Mouse (Mus musculus): ENCODE results near the gene Gjc3. TPM values are rescaled to one million over a fixed set of nuclear protein-coding genes. Genes with fewer than 3 reads are reported as not detected.
"Not testable (repeated sequence)": the region's sequence is repeated elsewhere in the genome, so short reads cannot be mapped to it uniquely, and the experiment has no call there.

Gene Gjc3
- polyA plus RNA-seq, 1 experiment from 2014 or later, result not detected

GRCm38 (mm10) chr5:137940948-137941347 is 21.9 kb downstream of the Gjc3 start:
- Histone ChIP-seq H3K79me2 (ENCODE audit: inconsistent target) (no peaks in the 10 kb centered on the region), H3K36me3 (ENCODE audit: inconsistent target) (no peaks in the 10 kb centered on the region), H3K4me3 (ENCODE audit: inconsistent target) (no peak overlapping the region), H3K27ac (no peak overlapping the region)
- WGBS (ENCODE audit: missing documents), result 84% methylated on average over 4 of the region's 4 CpGs

GRCm38 (mm10) chr5:137937238-137937637 is 25.7 kb downstream of the Gjc3 start:
- WGBS (ENCODE audit: missing documents), result 59% methylated on average over 4 of the region's 4 CpGs
- Histone ChIP-seq H3K4me3 (ENCODE audit: inconsistent target) (no peak overlapping the region), H3K27ac (no peak overlapping the region), H3K79me2 (ENCODE audit: inconsistent target) (no peaks in the 10 kb centered on the region), H3K36me3 (ENCODE audit: inconsistent target) (no peaks in the 10 kb centered on the region)

- Histone ChIP-seq H3K27ac (no peak overlapping the region), H3K4me3 (ENCODE audit: inconsistent target) (no peak overlapping the region), H3K36me3 (ENCODE audit: inconsistent target) (no peaks in the 10 kb centered on the region), H3K79me2 (ENCODE audit: inconsistent target) (no peaks in the 10 kb centered on the region)
- 100% methylated on average over 2 of the region's 2 CpGs for WGBS (ENCODE audit: missing documents)
These were observed 26.4 kb downstream of the Gjc3 start for GRCm38 (mm10) chr5:137936486-137936885.

- 89% methylated on average over 2 of the region's 2 CpGs for WGBS (ENCODE audit: missing documents)
- H3K4me3 ChIP-seq (ENCODE audit: inconsistent target); H3K36me3 ChIP-seq (ENCODE audit: inconsistent target); H3K79me2 ChIP-seq (ENCODE audit: inconsistent target); H3K27ac ChIP-seq: not testable (repeated sequence)
These were observed 29.0 kb downstream of the Gjc3 start for GRCm38 (mm10) chr5:137933934-137934333.

GRCm38 (mm10) chr5:137928439-137928838 is 34.5 kb downstream of the Gjc3 start:
- Histone ChIP-seq H3K36me3 (ENCODE audit: inconsistent target) (no peaks in the 10 kb centered on the region), H3K27ac (no peak overlapping the region), H3K4me3 (ENCODE audit: inconsistent target) (no peak overlapping the region), H3K79me2 (ENCODE audit: inconsistent target) (no peaks in the 10 kb centered on the region)
- 86% methylated on average over 11 of the region's 11 CpGs for WGBS (ENCODE audit: missing documents)

GRCm38 (mm10) chr5:137922171-137922570 is 40.7 kb downstream of the Gjc3 start:
- Histone ChIP-seq H3K79me2 (ENCODE audit: inconsistent target) (no peaks in the 10 kb centered on the region), H3K36me3 (ENCODE audit: inconsistent target) (no peaks in the 10 kb centered on the region), H3K27ac (no peak overlapping the region), H3K4me3 (ENCODE audit: inconsistent target) (no peak overlapping the region)

- Histone ChIP-seq H3K27ac (no peak within 1 kb of the TSS), H3K4me3 (ENCODE audit: inconsistent target) (no peak within 1 kb of the TSS), H3K79me2 (ENCODE audit: inconsistent target) (no peaks in the 10 kb centered on the region), H3K36me3 (ENCODE audit: inconsistent target) (no peaks in the 10 kb centered on the region)
- WGBS (ENCODE audit: missing documents), result 51% methylated on average over 2 of the region's 2 CpGs
These were observed 41.4 kb downstream of the Gjc3 start, which contains the start of gene Cyp3a13 for GRCm38 (mm10) chr5:137921532-137921931. Gene Cyp3a13 (minus strand): TSS chr5:137921619.

GRCm38 (mm10) chr5:137915550-137915949 is 47.3 kb downstream of the Gjc3 start:
- no peak overlapping the region for H3K4me3 ChIP-seq (ENCODE audit: inconsistent target)
- no peak overlapping the region for H3K27ac ChIP-seq
- no peaks in the 10 kb centered on the region for H3K36me3 ChIP-seq (ENCODE audit: inconsistent target)
- no peaks in the 10 kb centered on the region for H3K79me2 ChIP-seq (ENCODE audit: inconsistent target)
- WGBS (ENCODE audit: missing documents), result 73% methylated on average over 6 of the region's 6 CpGs

- Histone ChIP-seq H3K79me2 (ENCODE audit: inconsistent target) (no peaks in the 10 kb centered on the region), H3K27ac (no peak overlapping the region), H3K36me3 (ENCODE audit: inconsistent target) (no peaks in the 10 kb centered on the region), H3K4me3 (ENCODE audit: inconsistent target) (no peak overlapping the region)
These were observed 48.4 kb downstream of the Gjc3 start for GRCm38 (mm10) chr5:137914508-137914907.

GRCm38 (mm10) chr5:137909564-137910262 is 53.2 kb downstream of the Gjc3 start:
- Histone ChIP-seq H3K4me3 (ENCODE audit: inconsistent target) (no peak overlapping the region), H3K79me2 (ENCODE audit: inconsistent target) (no peaks in the 10 kb centered on the region), H3K36me3 (ENCODE audit: inconsistent target) (no peaks in the 10 kb centered on the region), H3K27ac (no peak overlapping the region)
- WGBS (ENCODE audit: missing documents), result 91% methylated on average over 3 of the region's 3 CpGs

Other genes with a start within 250 kb of the Gjc3 start
- 0.07 to 0.23 TPM (median 0.21 TPM) in 3 replicates for gene Nyap1, start 221.5 kb downstream of the Gjc3 start, polyA plus RNA-seq (2018)
- 84.4 to 112 TPM (median 101 TPM) in 3 replicates for gene Tsc22d4, start 217.4 kb downstream of the Gjc3 start, polyA plus RNA-seq (2018)
- 2.7 to 25.9 TPM (median 20.7 TPM) in 3 replicates for gene Ppp1r35, start 184.2 kb downstream of the Gjc3 start, polyA plus RNA-seq (2018)
- gene Mepce, start 175.4 kb downstream of the Gjc3 start, polyA plus RNA-seq (2018), result 23.9 to 28.3 TPM (median 26.6 TPM) in 3 replicates
- gene Zcwpw1, start 175.3 kb downstream of the Gjc3 start, polyA plus RNA-seq (2018), result 1.8 to 4.1 TPM (median 2.8 TPM) in 3 replicates
- gene Pilra, start 126.8 kb downstream of the Gjc3 start, polyA plus RNA-seq (2018), result 5.9 to 17.4 TPM (median 7.6 TPM) in 3 replicates
- gene Pilrb1, start 105.0 kb downstream of the Gjc3 start, polyA plus RNA-seq (2018), result 7.2 to 9.0 TPM (median 7.9 TPM) in 3 replicates
- 12.2 to 15.9 TPM (median 14.4 TPM) in 3 replicates for gene Pilrb2, start 91.3 kb downstream of the Gjc3 start, polyA plus RNA-seq (2018)
- gene Cyp3a13, start 41.5 kb downstream of the Gjc3 start, polyA plus RNA-seq (2018), result not detected in 3 replicates
- gene Azgp1, start 18.4 kb upstream of the Gjc3 start, polyA plus RNA-seq (2018), result not detected in 3 replicates
- gene Smok3a, start 58.2 kb upstream of the Gjc3 start, polyA plus RNA-seq (2018), result not detected in 3 replicates
- gene Smok3b, start 58.3 kb upstream of the Gjc3 start, polyA plus RNA-seq (2018), result not detected in 3 replicates
- not detected in 3 replicates for gene Smok3c, start 90.1 kb upstream of the Gjc3 start, polyA plus RNA-seq (2018)
- gene Zkscan1, start 122.0 kb upstream of the Gjc3 start, polyA plus RNA-seq (2018), result 6.8 to 8.7 TPM (median 6.9 TPM) in 3 replicates
- 9.8 to 15.5 TPM (median 15.2 TPM) in 3 replicates for gene Zscan21, start 153.8 kb upstream of the Gjc3 start, polyA plus RNA-seq (2018)
- gene Zfp113, start 192.6 kb upstream of the Gjc3 start, polyA plus RNA-seq (2018), result 2.2 to 3.5 TPM (median 2.5 TPM) in 3 replicates
- 66.2 to 101 TPM (median 71.0 TPM) in 3 replicates for gene Cops6, start 198.0 kb upstream of the Gjc3 start, polyA plus RNA-seq (2018)
- 10.2 to 20.8 TPM (median 13.0 TPM) in 3 replicates for gene Ap4m1, start 208.9 kb upstream of the Gjc3 start, polyA plus RNA-seq (2018)
- gene Mcm7, start 209.3 kb upstream of the Gjc3 start, polyA plus RNA-seq (2018), result 7.1 to 61.8 TPM (median 13.3 TPM) in 3 replicates
- 21.9 to 33.7 TPM (median 32.0 TPM) in 3 replicates for gene Taf6, start 224.4 kb upstream of the Gjc3 start, polyA plus RNA-seq (2018)
- 15.8 to 21.3 TPM (median 16.0 TPM) in 3 replicates for gene Cnpy4, start 224.4 kb upstream of the Gjc3 start, polyA plus RNA-seq (2018)
- gene Mblac1, start 231.2 kb upstream of the Gjc3 start, polyA plus RNA-seq (2018), result 3.3 to 5.8 TPM (median 5.4 TPM) in 3 replicates

All from macrophage (primary cell).